In genomic region chr7:111182319-111182718, GRCm38 (mm10) we compare ENCODE assay signal across 9 mouse cellular contexts.
DNase-seq lines count a peak whose midpoint lies in the region; ATAC-seq and TF ChIP-seq lines count a peak whose summit lies in the region.
"Had no signal": no experiment of that assay in that cellular context is flagged by ENCODE, and none has a peak within 500 bp of the region (broad histone marks: within the 10 kb centered on the region; RNA-seq: fewer than 3 reads in every experiment).

No protein-coding gene starts in this region.

- ATAC-seq in Patski: no peak
- peak; percentile 42 for ATAC-seq in heart, postnatal 0 days (ENCODE audit: insufficient read depth, low read depth)

- H3K9me3 ChIP-seq in heart, postnatal 0 days (replicated peaks; ENCODE audit: control insufficient read depth, low read length): no peaks in the 10 kb centered on the region
- H3K9me3 ChIP-seq: liver, embryonic 15.5 days had no signal

- CTCF ChIA-PET in Patski (lab: Charles Lee): interaction anchor here (0.7 to 5.9 kb wide), 11 partner anchors 11 to 786 kb away, joined by 3 to 55 read pairs (median 3); no protein-coding TSS in a partner anchor

- TF ChIP-seq EP300 in heart, postnatal 0 days (IDR thresholded peaks at IDR 0.05; ENCODE audit: low read depth): no peak

- H3K4me2 ChIP-seq in heart, postnatal 0 days (ENCODE audit: low read depth, low read length): no peak overlapping the region
- H3K4me2 ChIP-seq: liver, embryonic 15.5 days had no signal

- POLR2A ChIA-PET in Patski (lab: Charles Lee): interaction anchor here (1.3 kb wide), 1 partner anchor 100 kb away, joined by 5 read pairs; the partner anchor contains the start of gene Eif4g2

- 33% methylated on average over 3 of the region's 3 CpGs for WGBS in heart, postnatal 0 days

- no peaks in the 10 kb centered on the region for H3K36me3 ChIP-seq in heart, postnatal 0 days (replicated peaks; ENCODE audit: control insufficient read depth, insufficient read depth, low read length)
- H3K36me3 ChIP-seq: liver, embryonic 15.5 days had no signal

- H3K4me1 ChIP-seq in heart, postnatal 0 days (ENCODE audit: control insufficient read depth, insufficient read depth): peaks cover 17% of the 10 kb centered on the region

- in situ Hi-C loops in Patski (cut with MboI; ENCODE audit: low pct_unique_long_range_greater_than_20kb): loop anchor here (5.0 kb wide), 2 partner anchors 60 to 780 kb away; no protein-coding TSS in a partner anchor

- TF ChIP-seq CTCF in Patski (IDR thresholded peaks at IDR 0.05): peak; percentile 82
- peak; percentile 78 for TF ChIP-seq CTCF in heart, postnatal 0 days (IDR thresholded peaks at IDR 0.05; ENCODE audit: low read depth)

- intact Hi-C loops in heart, postnatal 25 days (cut with DNase I): loop anchor here (1.0 to 10.0 kb wide), 4 partner anchors 61 to 786 kb away; no protein-coding TSS in a partner anchor

- DNase-seq in heart, adult 11 months: peak; percentile 80
- no peak for DNase-seq in heart, postnatal 25 days (ENCODE audit: low spot score)
- no peak for DNase-seq in Patski (ENCODE audit: low read depth, low spot score)
- DNase-seq in embryo, embryonic 11 days: peak; percentile 75
- peak; percentile 79 for DNase-seq in heart, postnatal 0 days (ENCODE audit: low spot score)
- peak; percentile 25 to 82 for DNase-seq in layer of hippocampus, adult 18-20 months (ENCODE audit: low spot score in 2 of 2)
- peak; percentile 74 for DNase-seq in lung, postnatal 36 days
- peak; percentile 65 for DNase-seq in right cerebral cortex, postnatal 4 days

- H3K4me3 ChIP-seq in heart, postnatal 0 days (ENCODE audit: low read depth, low read length): no peak overlapping the region
- H3K4me3 ChIP-seq: liver, embryonic 15.5 days had no signal

- no peak overlapping the region for H3K27ac ChIP-seq in heart, postnatal 0 days (ENCODE audit: low read depth)
- H3K27ac ChIP-seq: liver, embryonic 15.5 days had no signal

- H3K9ac ChIP-seq in heart, postnatal 0 days (replicated peaks; ENCODE audit: low read depth, low read length): no peak overlapping the region
- H3K9ac ChIP-seq: liver, embryonic 15.5 days had no signal

- H3K27me3 ChIP-seq in Patski: no peaks in the 10 kb centered on the region
- no peaks in the 10 kb centered on the region for H3K27me3 ChIP-seq in heart, postnatal 0 days (ENCODE audit: control insufficient read depth, insufficient read depth, low read length)

Comparison
In these comparisons a context has a peak if more than half of its experiments do, and no peak if none do; other contexts are left out.
1. DNase-seq: peak in heart, adult 11 months (single experiment), embryo, embryonic 11 days (single experiment), heart, postnatal 0 days (single experiment), layer of hippocampus, adult 18-20 months (2 of 2), lung, postnatal 36 days (single experiment) and right cerebral cortex, postnatal 4 days (single experiment); none in heart, postnatal 25 days (single experiment) and Patski (single experiment).